Mouse (Mus musculus): ENCODE results near the gene Atg13. TPM values are rescaled to one million over a fixed set of nuclear protein-coding genes. Genes with fewer than 3 reads are reported as not detected.

Atg13 gene
- polyA plus RNA-seq (2012; rRNA removed), result 12.2 and 14.6 TPM in 2 replicates

DNA sequence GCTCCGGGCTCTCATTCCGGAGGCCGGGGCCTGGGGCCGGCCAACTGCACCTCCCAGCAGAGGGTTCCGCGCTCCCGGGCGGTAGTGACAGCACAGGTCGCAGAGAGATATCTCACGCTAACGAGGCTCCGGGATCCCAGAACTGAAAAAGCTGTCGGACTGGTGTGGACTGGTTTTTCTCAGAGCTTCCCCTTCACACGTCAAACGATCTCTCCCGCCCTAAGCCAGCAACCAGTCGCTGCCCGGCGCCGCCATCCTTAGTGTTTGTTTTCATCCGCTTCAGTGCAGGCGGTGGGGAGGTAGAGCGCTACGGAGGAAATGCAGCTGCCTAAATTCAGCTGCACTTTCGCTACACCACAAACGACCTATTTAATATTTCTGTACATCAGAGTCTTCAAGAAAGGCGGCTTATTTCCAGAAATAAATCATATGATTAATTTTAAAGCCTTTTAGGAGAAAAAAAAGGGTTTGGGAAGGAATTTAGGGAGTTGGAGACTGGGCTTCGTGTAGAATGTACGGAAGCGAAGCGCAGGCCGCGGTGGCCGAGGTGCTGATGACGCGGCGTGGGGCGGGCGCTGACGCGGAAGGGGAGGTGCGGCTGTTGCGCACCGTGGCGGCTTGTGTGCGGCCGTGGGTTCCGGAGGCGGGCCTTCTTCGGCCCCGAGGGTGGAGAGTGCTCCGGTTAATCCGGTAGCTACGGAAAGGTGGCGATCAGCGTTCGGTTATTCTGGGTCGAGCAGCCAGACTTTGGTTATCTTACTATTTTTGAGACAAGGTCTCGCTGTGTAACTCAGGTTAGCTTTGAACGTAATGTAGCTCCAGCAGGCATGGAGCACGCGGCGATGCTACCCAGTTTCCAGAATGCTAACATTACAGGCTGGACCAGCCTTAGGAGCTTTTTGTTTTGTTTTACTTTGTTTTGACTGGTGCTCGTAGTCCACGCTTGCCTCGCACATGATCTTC is at the start of gene Atg13, which contains the start of gene Harbi1:
TSS of gene Atg13 (minus strand) at position 305 of the 963 bp plus-strand sequence.
TSS of gene Harbi1 (plus strand) at position 581 of the 963 bp plus-strand sequence.

GRCm38 (mm10) chr2:91729971-91730821 is 19.8 kb upstream of the Atg13 start, which contains the start of gene Ambra1:
Gene Ambra1, plus strand, starts transcription at chr2:91730134.

GRCm38 (mm10) chr2:91649553-91650359 is 60.6 kb downstream of the Atg13 start, which contains the start of the genes Zfp408 and Arhgap1:
Gene Zfp408, minus strand, starts transcription at chr2:91649791.
Gene Arhgap1, plus strand, starts transcription at chr2:91649860.

GRCm38 (mm10) chr2:91636229-91636628 is 74.1 kb downstream of the Atg13 start, which contains the start of gene F2:
Gene F2, minus strand, starts transcription at chr2:91636414.

Other genes starting within 250 kb of the Atg13 start
- gene Ckap5, start 183.8 kb downstream of the Atg13 start, polyA plus RNA-seq (2012; rRNA removed), result 1.2 and 1.6 TPM in 2 replicates
- gene F2, start 74.2 kb downstream of the Atg13 start, polyA plus RNA-seq (2012; rRNA removed), result 0.75 and 1.2 TPM in 2 replicates
- gene Zfp408, start 60.8 kb downstream of the Atg13 start, polyA plus RNA-seq (2012; rRNA removed), result 7.5 TPM in 2 replicates
- gene Arhgap1, start 60.7 kb downstream of the Atg13 start, polyA plus RNA-seq (2012; rRNA removed), result 55.0 and 55.1 TPM in 2 replicates
- gene Harbi1, start 276 bp upstream of the Atg13 start, polyA plus RNA-seq (2012; rRNA removed), result 0.65 and 1.2 TPM in 2 replicates
- 8.4 and 9.5 TPM in 2 replicates for gene Ambra1, start 19.6 kb upstream of the Atg13 start, polyA plus RNA-seq (2012; rRNA removed)
- 0.35 and 0.68 TPM in 2 replicates for gene Chrm4, start 216.7 kb upstream of the Atg13 start, polyA plus RNA-seq (2012; rRNA removed)
- gene Mdk, start 221.7 kb upstream of the Atg13 start, polyA plus RNA-seq (2012; rRNA removed), result 1.5 and 3.3 TPM in 2 replicates
- gene Gm9821, start 235.1 kb upstream of the Atg13 start, polyA plus RNA-seq (2012; rRNA removed), result not detected in 2 replicates

All from stomach, adult 2 months (tissue).